Mouse (Mus musculus): Measurements from ENCODE around the gene Ubd.

DNA sequence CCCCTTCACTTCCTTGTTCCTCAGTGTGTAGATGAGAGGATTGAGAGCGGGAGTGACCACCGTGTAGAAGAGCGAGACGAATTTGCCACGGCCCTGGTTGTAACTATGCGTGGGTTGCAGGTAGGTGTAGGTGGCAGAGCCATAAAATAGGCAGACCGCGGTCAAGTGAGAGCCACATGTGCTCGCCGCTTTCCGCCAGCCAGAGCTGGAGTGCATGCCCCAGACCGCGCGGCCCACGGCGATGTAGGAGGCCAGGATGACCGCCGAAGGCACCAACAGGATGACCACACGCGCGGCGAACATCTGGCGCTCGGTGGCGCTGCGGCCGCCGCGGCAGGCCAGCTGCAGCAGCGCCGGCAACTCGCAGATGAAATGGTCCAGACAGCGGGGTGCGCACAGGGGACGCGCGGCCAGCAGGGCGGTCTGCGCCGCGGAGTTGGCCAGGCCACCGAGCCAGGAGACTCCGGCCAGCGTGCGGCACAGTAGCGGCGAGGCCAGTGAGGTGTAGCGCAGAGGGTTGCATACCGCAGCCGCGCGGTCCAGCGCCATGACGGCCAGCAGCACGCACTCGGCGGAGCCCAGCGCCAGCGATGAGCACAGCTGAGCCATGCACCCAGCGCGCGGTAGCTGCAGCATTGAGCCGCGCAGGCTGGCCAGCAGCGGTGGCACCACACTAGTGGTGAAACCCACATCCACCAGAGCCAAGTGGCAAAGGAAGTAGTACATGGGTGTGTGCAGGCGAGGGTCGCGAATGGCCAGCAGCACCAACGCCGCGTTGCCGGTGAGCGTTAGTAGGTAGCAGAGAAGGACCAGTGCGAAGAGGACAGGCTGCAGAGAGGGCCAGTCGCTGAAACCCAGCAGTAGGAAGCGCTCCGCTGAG is 3.4 kb downstream of the Ubd start:
- TF ChIP-seq CTCF (conservative IDR thresholded peaks at IDR 0.05; ENCODE audit: insufficient read depth, insufficient read length, low read depth, low read length) (no peak), POLR2A (IDR thresholded peaks at IDR 0.05; ENCODE audit: low read depth, low read length) (no peak)

Measured in kidney, adult 2 months (tissue).